Mouse (Mus musculus) adrenal gland, postnatal 36 days (tissue): ENCODE results near the gene Rin2. TPM values are rescaled to one million over a fixed set of nuclear protein-coding genes. Genes with fewer than 3 reads are reported as not detected.

Source experiments
- DNase-seq, 2 experiments: peaks; one replicate each; pipeline ENCODE4 v3.0.0; 2021; ENCODE audit warnings: mixed read lengths in 1 of 2
- total RNA-seq, 2 experiments: library from RNA; stranded (reverse); gene quantifications; 2 replicates each; pipeline ENCODE4 v1.2.3; 2021

Rin2 gene
- total RNA-seq, 2 experiments from 2014 or later, result 29.3 to 41.4 TPM

DNA sequence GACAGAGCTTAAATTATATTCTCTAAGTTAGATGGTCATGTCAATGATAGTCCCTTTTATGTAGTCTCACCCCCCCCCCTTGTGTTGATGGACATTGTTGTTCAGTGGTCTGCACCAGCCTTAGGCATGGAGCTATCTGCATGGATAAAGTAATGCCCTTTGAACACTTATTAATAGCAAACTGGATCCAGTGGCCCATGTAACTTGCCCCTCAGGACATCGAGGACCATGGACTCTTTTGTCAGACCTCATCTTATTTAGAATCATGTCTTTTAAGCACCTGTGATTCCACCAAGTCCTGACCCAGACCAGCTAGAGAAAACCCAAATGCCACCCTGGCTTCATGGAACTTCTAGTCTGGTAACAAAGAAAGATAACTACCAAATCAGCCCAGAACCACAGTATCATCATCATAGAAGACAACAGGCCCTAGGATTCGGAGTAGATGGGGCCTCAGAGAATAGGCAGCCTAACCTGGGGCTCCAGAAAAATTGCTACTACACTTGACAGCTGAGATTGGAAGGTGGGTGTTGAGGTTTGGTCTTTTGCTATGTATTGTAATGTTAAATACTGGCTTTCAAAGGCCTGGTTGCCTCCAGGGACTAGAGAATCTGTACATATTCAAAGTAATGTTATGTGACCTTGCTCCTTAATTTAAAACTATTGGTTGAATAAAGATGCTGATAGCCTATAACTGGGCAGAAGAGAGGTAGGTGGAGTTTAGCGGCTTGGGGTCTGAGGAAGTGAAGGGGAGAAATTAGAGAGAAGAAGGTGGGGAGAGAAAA lies 113.7 kb downstream of the Rin2 start:
- no peak for DNase-seq

- no peak for DNase-seq
These were observed 118.7 kb downstream of the Rin2 start for GRCm38 (mm10) chr2:145793702-145794101.

DNA sequence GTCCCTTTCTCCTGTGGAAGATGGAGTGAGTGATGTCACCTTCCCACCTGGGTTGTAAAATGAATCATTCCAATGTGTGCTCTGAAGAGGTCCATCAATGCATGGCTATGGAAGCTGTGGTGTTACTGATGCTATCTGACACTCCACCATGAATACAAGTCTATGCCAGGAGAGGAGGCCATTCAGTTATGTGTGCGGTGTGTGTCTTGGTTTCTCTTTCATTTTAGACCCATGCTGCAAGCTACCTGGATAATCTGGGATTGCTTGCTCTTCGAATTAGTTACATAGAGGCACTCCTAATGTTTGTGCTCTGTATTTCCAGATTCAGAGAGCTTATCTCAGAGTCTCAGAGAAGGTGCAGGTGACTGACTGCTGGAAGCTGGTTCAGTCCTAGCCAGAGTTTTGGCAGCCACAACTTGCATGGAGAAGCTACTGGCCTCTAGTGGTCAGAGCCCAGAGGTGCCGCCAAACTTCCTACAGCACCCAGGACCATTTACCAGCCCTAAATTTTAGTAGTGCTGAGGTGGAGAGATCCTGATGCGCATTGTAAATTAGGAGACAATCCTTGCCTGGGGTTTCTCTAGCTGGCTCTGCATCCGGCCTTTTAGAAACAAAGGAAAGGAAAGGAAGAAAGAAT lies 119.4 kb downstream of the Rin2 start:
- DNase-seq, result peak; percentile 56 to 75

DNA sequence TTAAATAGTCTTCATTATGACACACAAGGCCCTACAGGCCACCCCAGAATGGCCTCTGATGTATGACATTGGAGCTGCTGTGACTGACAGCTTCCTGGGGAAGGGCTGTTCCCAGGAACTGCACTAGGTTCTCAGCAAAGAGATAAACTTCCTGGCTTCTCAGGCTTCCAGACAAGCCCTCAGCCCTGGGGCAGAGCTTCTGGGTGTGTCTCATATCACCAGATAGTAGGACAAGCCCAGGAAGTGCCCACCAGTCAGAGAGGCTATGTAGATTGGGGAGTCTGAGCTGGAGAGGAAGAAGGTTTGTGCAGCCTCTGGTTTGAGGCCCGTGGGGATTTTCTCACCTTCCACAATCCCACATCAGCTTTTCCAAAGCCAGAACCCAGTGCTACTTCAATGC lies 122.8 kb downstream of the Rin2 start:
- peak; percentile 23 to 27 for DNase-seq

GRCm38 (mm10) chr2:145798954-145799353 lies 123.9 kb downstream of the Rin2 start:
- DNase-seq, result no peak

DNA sequence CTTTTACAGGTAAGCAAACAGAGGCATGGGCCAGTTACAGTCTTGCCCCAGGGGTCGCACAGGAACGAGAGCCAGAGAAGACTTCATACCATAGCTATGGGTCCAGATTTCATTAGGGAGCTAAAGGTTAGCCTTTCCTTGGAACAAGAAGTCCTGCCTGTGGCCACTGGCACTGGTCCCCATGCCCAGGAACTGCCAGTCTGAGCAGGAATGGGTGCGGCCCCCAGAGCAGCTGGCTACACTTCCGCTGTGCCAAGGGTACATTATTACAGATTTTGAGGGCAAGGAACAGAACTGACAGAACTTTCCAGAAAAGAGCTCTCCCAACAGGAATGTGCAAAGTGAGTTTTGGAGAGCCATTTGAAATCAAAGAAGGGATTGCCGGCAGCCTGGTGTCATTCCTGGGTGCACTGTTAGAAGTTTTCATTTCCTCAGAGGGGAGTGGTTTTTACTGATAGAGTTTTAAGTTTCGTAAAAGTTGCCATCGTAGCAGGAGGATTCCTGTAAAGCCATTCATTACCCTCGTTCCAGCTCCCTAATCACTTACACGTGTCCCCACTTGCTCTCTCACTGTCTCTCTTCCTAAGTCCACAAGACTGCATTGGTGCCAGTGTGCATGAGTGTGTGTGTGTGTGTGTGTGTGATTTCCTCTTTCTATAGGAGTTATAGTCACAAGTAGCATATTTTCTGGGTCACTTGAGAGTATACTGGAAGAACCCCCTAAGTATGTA lies 126.5 kb downstream of the Rin2 start:
- DNase-seq, result peak in 1 of 2 experiments; percentile 29

- no peak for DNase-seq
These were observed 127.6 kb downstream of the Rin2 start for GRCm38 (mm10) chr2:145802626-145803025.

DNA sequence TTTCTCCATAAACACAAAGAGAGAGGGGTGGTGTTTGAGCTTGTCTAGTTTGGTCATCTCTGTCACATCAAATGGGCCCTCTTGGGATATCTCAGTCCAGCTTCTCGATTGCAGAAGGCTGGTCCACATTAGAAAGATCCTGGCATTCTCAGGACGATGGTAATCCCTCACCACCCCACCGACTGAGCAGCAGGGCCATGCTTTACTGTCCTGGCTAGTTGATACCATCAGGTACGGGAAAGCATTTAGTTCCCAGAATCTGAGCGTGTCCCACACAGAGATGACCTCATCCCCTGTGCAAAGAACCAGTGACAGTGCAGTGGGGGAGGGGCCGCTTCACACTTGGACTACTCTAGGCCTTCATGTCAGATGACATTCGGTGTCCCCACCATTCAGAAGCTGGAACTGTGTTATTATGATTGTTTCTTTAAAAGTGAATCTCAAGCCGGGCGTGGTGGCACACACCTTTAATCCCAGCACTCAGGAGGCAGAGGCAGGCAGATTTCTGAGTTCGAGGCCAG lies 128.9 kb downstream of the Rin2 start:
- DNase-seq, result no peak

GRCm38 (mm10) chr2:145804524-145804923 lies 129.5 kb downstream of the Rin2 start:
- DNase-seq, result no peak

DNA sequence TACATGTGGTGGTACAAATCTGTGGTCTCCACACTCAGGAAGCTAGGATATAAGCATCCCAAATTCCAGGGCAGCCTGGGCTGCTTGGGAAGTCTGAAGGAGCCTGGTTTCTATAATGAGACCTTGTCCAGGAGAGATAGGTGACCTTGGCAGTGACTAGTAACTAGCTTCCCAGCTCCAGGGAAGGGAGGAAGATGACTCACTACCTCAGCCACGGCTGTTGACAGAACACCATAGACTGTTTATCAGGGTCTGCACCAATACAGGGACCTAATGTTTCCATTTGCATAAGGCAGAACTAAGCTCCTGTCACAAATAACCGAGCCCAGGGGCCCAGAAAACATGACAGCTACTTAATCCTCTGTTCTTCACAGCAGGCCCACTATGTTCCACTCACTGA lies 132.3 kb downstream of the Rin2 start:
- DNase-seq, result peak; percentile 18 to 28

GRCm38 (mm10) chr2:145808251-145808650 lies 133.2 kb downstream of the Rin2 start:
- DNase-seq, result no peak

GRCm38 (mm10) chr2:145808667-145809066 lies 133.7 kb downstream of the Rin2 start:
- DNase-seq, result no peak

DNA sequence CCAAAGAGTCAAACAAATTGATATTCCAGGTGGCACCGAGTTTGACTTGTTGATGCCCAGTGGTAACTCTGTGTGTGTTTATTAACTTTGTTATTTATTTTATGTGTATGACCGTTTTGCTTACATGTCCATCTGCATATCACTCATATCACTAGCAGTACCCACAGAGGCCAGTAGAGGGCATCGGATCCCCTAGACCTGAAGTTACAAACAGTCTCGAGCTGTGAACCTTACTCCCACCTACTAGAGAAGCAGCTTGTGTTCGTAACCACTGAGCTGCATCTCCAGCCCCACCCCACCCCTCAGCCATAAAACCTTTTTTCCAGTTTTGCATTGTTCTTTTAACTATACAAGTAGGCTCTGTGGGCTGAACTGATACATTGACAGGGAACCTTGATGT lies 135.7 kb downstream of the Rin2 start:
- no peak for DNase-seq

GRCm38 (mm10) chr2:145812818-145813217 lies 137.8 kb downstream of the Rin2 start:
- no peak for DNase-seq

- no peak for DNase-seq
These were observed 142.2 kb downstream of the Rin2 start for GRCm38 (mm10) chr2:145817195-145817594.

- DNase-seq, result peak in 1 of 2 experiments; percentile 34
These were observed 147.2 kb downstream of the Rin2 start for GRCm38 (mm10) chr2:145822013-145822782.

DNA sequence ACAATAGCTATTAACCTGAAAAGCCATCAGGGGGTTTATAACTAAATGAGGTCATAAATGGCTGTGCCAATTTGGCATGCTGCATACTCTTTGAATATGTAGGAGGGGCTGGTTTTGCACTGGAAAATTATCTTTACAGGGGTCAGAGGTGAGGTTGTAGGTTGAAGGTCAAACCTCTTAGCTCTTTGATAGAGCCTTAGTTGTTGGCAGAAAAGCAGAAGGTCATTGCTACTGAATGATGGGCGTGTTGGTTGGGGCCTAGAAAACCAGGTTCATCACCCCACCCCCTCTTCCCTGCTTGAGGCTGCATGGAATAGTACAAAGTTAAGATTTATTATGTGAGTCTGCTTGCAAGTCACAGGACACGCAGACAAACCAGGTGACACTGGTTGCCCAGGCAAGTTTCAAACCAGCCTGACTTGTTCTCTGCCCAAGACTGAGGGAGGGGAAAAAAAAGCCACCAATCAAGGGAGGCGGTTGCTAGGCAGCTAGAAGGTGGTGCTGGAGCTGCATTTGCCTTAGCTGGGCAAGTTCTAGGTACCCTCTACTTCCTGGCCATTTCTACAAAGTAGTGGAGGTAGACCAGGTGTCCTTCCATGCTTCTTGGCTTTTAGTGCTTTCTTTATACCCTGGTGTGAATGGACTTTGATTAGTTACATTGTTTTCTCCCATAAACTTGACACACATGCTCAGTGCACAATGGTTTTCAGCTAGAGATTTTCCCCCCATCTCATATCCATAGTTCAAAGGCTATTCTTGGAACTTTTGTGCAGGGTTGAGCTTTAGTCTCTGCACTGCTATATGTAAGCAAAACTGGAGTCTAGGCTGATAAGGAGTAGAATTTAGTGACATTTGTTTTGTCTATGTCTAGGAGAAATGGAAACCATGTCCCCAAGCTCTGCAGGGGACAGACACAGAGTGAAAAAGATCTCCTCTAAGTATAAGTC lies 148.0 kb downstream of the Rin2 start:
- DNase-seq, result no peak

- DNase-seq, result no peak
These were observed 149.7 kb downstream of the Rin2 start for GRCm38 (mm10) chr2:145824749-145825148.

DNA sequence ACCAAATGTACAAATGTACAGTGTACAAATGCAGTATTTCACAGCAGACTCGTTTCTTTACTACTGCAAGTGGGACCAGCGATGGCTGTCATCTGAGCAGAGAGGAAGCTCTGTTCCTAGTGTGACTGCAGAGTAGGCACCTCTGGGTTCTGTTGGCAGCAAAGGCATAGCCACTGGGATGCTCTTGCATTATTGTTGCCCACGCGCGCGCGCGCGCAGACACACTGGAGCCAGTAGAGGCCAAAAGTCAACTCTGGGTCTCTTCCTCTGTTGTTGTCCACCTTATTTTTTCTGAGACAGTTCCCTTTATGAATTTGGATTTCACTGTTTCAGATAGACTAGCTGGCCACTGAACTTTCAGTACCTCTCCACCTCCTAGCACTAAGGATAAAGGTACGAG lies 150.2 kb downstream of the Rin2 start:
- no peak for DNase-seq

DNA sequence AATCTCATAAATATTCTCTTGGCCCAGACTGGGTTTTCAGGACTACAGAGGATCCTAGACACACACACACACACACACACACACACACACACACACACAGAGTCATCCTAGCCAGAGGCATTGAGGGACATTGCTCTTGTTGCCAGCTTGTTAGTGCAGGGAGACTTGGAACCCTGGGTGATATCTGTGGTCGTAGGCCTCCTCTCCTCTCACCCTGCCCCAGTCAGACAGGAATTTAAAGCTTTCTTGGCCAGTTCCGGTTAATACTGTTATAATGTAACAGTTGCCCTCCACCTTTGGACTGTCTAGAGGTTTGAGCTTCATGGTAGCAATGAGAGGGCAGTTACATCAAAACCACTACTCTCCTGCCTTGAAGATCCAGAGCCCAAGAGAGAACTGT lies 152.9 kb downstream of the Rin2 start:
- no peak for DNase-seq

- no peak for DNase-seq
These were observed 153.6 kb downstream of the Rin2 start for GRCm38 (mm10) chr2:145828603-145829002.
